In genomic region chr17:83159634-83160033, GRCm38 (mm10) we compare ENCODE assay signal across 21 mouse cellular contexts. TPM values are rescaled to one million over a fixed set of nuclear protein-coding genes. Genes with fewer than 3 reads are reported as not detected.
A peak's percentile ranks its signal among the peaks of the same experiment; 100 is the strongest.
DNase-seq lines count a peak whose midpoint lies in the region; ATAC-seq and TF ChIP-seq lines count a peak whose summit lies in the region.
"Had no signal": no experiment of that assay in that cellular context is flagged by ENCODE, and none has a peak within 500 bp of the region (broad histone marks: within the 10 kb centered on the region; RNA-seq: fewer than 3 reads in every experiment).

No protein-coding gene starts in this region.

- H3K4me3 ChIP-seq in midbrain, embryonic 14.5 days (replicated peaks; ENCODE audit: low read depth, low read length) = no peak overlapping the region
- H3K4me3 ChIP-seq in heart, embryonic 10.5 days = no peak overlapping the region
- H3K4me3 ChIP-seq: embryonic facial prominence, embryonic 10.5 days; embryonic facial prominence, embryonic 12.5 days; forebrain, embryonic 13.5 days; forebrain, embryonic 15.5 days had no signal

- 0 out of 2 replicates have a peak, but pooled peaks cover 4% of the 10 kb centered on the region for H3K4me1 ChIP-seq in midbrain, embryonic 14.5 days (ENCODE audit: control insufficient read depth, insufficient read depth, low read length)
- H3K4me1 ChIP-seq in heart, embryonic 10.5 days = peaks cover 35% of the 10 kb centered on the region

- peak; percentile 45 for ATAC-seq in Patski
- ATAC-seq in midbrain, embryonic 14.5 days (ENCODE audit: low FRiP score, low TSS enrichment) = no peak
- ATAC-seq: CD4-positive, CD25-positive, alpha-beta regulatory T cell, adult 4 months; forebrain, embryonic 13.5 days; forebrain, embryonic 15.5 days had no signal

- CTCF ChIA-PET in Patski (lab: Charles Lee) = interaction anchor here (2.7 kb wide), 1 partner anchor 16 kb away, joined by 8 read pairs; no protein-coding TSS in a partner anchor

- TF ChIP-seq CTCF in Patski (IDR thresholded peaks at IDR 0.05) = no peak

- DNase-seq in 3T3-L1 (ENCODE audit: low read depth, low spot score) = peak; percentile 60
- DNase-seq in Muller cell, postnatal 12 days (ENCODE audit: inconsistent ontology term) = peak; percentile 41
- DNase-seq in Patski (ENCODE audit: low read depth, low spot score) = no peak
- no peak for DNase-seq in midbrain, embryonic 14.5 days
- no peak for DNase-seq in heart, embryonic 10.5 days (ENCODE audit: low spot score)
- no peak for DNase-seq in kidney, postnatal 14 days
- DNase-seq: adrenal gland, adult 2 months; adrenal gland, postnatal 10 days; adrenal gland, postnatal 25 days; cerebellum, adult 11 months; cerebellum, adult 18-20 months; cerebellum, adult 9-10 months; cerebellum, postnatal 10 days; cerebellum, postnatal 25 days had no signal

- POLR2A ChIA-PET in Patski (lab: Charles Lee) = interaction anchor here (0.6 to 1.2 kb wide), 2 partner anchors 54 to 57 kb away, joined by 3 read pairs; no protein-coding TSS in a partner anchor

- WGBS in midbrain, embryonic 14.5 days = 85% methylated on average over 4 of the region's 4 CpGs
- 65% methylated on average over 4 of the region's 4 CpGs for WGBS in heart, embryonic 10.5 days

- no peak overlapping the region for H3K4me2 ChIP-seq in midbrain, embryonic 14.5 days (ENCODE audit: low read length)
- H3K4me2 ChIP-seq: embryonic facial prominence, embryonic 12.5 days; forebrain, embryonic 13.5 days; forebrain, embryonic 15.5 days had no signal

- no peak overlapping the region for H3K9ac ChIP-seq in midbrain, embryonic 14.5 days (replicated peaks; ENCODE audit: low read length)
- H3K9ac ChIP-seq: embryonic facial prominence, embryonic 12.5 days; forebrain, embryonic 13.5 days; forebrain, embryonic 15.5 days had no signal

- H3K27me3 ChIP-seq in Patski = no peaks in the 10 kb centered on the region
- no peaks in the 10 kb centered on the region for H3K27me3 ChIP-seq in midbrain, embryonic 14.5 days (ENCODE audit: control insufficient read depth, insufficient read depth, low read length)
- peaks cover 8% of the 10 kb centered on the region; the same call in 1 of the 2 replicates for H3K27me3 ChIP-seq in heart, embryonic 10.5 days (ENCODE audit: insufficient read depth, poor library complexity, severe bottlenecking)
- H3K27me3 ChIP-seq: CH12.LX; embryonic facial prominence, embryonic 12.5 days; forebrain, embryonic 13.5 days; forebrain, embryonic 15.5 days had no signal

- no peaks in the 10 kb centered on the region for H3K36me3 ChIP-seq in midbrain, embryonic 14.5 days (ENCODE audit: control insufficient read depth, insufficient read depth, low read length)
- H3K36me3 ChIP-seq in heart, embryonic 10.5 days = no peaks in the 10 kb centered on the region
- H3K36me3 ChIP-seq: embryonic facial prominence, embryonic 10.5 days; embryonic facial prominence, embryonic 12.5 days; forebrain, embryonic 15.5 days; G1E had no signal

- in situ Hi-C loops in Patski (cut with MboI; ENCODE audit: low pct_unique_long_range_greater_than_20kb) = no loop called here

- no peak overlapping the region for H3K27ac ChIP-seq in midbrain, embryonic 14.5 days (replicated peaks; ENCODE audit: low read depth, low read length)
- no peak overlapping the region for H3K27ac ChIP-seq in heart, embryonic 10.5 days
- H3K27ac ChIP-seq: embryonic facial prominence, embryonic 10.5 days; embryonic facial prominence, embryonic 12.5 days; forebrain, embryonic 13.5 days; forebrain, embryonic 15.5 days had no signal

- H3K9me3 ChIP-seq in midbrain, embryonic 14.5 days (ENCODE audit: control insufficient read depth, low read length) = no peaks in the 10 kb centered on the region
- H3K9me3 ChIP-seq in heart, embryonic 10.5 days = no peaks in the 10 kb centered on the region
- H3K9me3 ChIP-seq: embryonic facial prominence, embryonic 10.5 days; embryonic facial prominence, embryonic 12.5 days; forebrain, embryonic 13.5 days; forebrain, embryonic 15.5 days had no signal

RNA-seq across cellular contexts. Expression of gene Pkdcc, which starts 55.5 kb away (rescaled TPM):
- 86.9 TPM for polyA plus RNA-seq in Patski (2021)
- 5.1 and 7.2 TPM in 2 replicates for polyA plus RNA-seq in midbrain, embryonic 14.5 days (2014; fragmentation: Nextera tagmentation; extraction: Ambion mirVana)
- polyA plus RNA-seq in heart, embryonic 10.5 days (2016; fragmentation: Nextera tagmentation; extraction: Ambion mirVana) = 13.8 and 27.4 TPM in 2 replicates
- polyA plus RNA-seq: CD4-positive, CD25-positive, alpha-beta regulatory T cell, adult 4 months; G1E had no signal

Comparison
In these comparisons a context has a peak if more than half of its experiments do, and no peak if none do; other contexts are left out.
1. DNase-seq: peak in 3T3-L1 (single experiment) and Muller cell, postnatal 12 days (single experiment); none in Patski (single experiment), midbrain, embryonic 14.5 days (single experiment), heart, embryonic 10.5 days (single experiment) and kidney, postnatal 14 days (single experiment).